Mouse (Mus musculus) ZHBTc4 (cell line): ENCODE data around the gene Thg1l.
A peak's percentile ranks its signal among the peaks of the same experiment; 100 is the strongest.

Experiments used
- DNase-seq: peaks from one replicate; pipeline ENCODE4 v3.0.0-alpha.2; 2011; ENCODE audit warnings: low read depth, low spot score

The Thg1l gene

GRCm38 (mm10) chr11:45929541-45929940, 25.8 kb downstream of the Thg1l start:
- DNase-seq = no peak

- DNase-seq = no peak
Observed at GRCm38 (mm10) chr11:45927456-45927855, 27.8 kb downstream of the Thg1l start.

GRCm38 (mm10) chr11:45926640-45927082, 28.6 kb downstream of the Thg1l start:
- DNase-seq = peak; percentile 91

GRCm38 (mm10) chr11:45925436-45925835, 29.9 kb downstream of the Thg1l start:
- DNase-seq = no peak

GRCm38 (mm10) chr11:45921480-45921898, 33.8 kb downstream of the Thg1l start:
- peak; percentile 25 for DNase-seq

- no peak for DNase-seq
Observed at GRCm38 (mm10) chr11:45921026-45921425, 34.3 kb downstream of the Thg1l start.

- peak; percentile 21 for DNase-seq
Observed at GRCm38 (mm10) chr11:45918836-45919235, 36.5 kb downstream of the Thg1l start.

GRCm38 (mm10) chr11:45918018-45918417, 37.3 kb downstream of the Thg1l start:
- DNase-seq = no peak

- DNase-seq = no peak
Observed at GRCm38 (mm10) chr11:45916196-45916595, 39.1 kb downstream of the Thg1l start.

GRCm38 (mm10) chr11:45910701-45911100, 44.6 kb downstream of the Thg1l start:
- no peak for DNase-seq

GRCm38 (mm10) chr11:45908894-45909293, 46.4 kb downstream of the Thg1l start:
- DNase-seq = no peak

- no peak for DNase-seq
Observed at GRCm38 (mm10) chr11:45908070-45908469, 47.2 kb downstream of the Thg1l start.

GRCm38 (mm10) chr11:45907301-45907700, 48.0 kb downstream of the Thg1l start:
- no peak for DNase-seq

- no peak for DNase-seq
Observed at GRCm38 (mm10) chr11:45906109-45906786, 49.0 kb downstream of the Thg1l start.

GRCm38 (mm10) chr11:45900233-45901015, 54.9 kb downstream of the Thg1l start:
- no peak for DNase-seq

GRCm38 (mm10) chr11:45897392-45897791, 57.9 kb downstream of the Thg1l start:
- no peak for DNase-seq
